Mouse (Mus musculus) lung, embryonic 15.5 days (tissue): Measurements from ENCODE around the gene Rfx2. TPM values are rescaled to one million over a fixed set of nuclear protein-coding genes. Genes with fewer than 3 reads are reported as not detected.
A peak's percentile ranks its signal among the peaks of the same experiment; 100 is the strongest.

Experiments used
- ATAC-seq: fragments of 200-750 bp; cut with Nextera tagmentation; 2 replicates; pipeline ENCODE4 v1.8.0; 2017; ENCODE audit warnings: moderate number of reproducible peaks, borderline replicate concordance; ENCODE audit not compliant: low FRiP score, low TSS enrichment; ENCODE audit errors: extremely low read depth
- H3K27ac ChIP-seq: fragments of 300-500 bp; sonication (generic); 2 replicates; pipeline ENCODE4 v1.5.1; 2015; ENCODE audit warnings: moderate library complexity, mild to moderate bottlenecking, inconsistent platforms
- H3K27me3 ChIP-seq: fragments of 300-500 bp; sonication (generic); 2 replicates; pipeline ENCODE4 v1.6.1; 2015; ENCODE audit warnings: inconsistent platforms
- H3K36me3 ChIP-seq: fragments of 300-500 bp; sonication (generic); 2 replicates; pipeline ENCODE4 v1.6.1; 2015; ENCODE audit warnings: inconsistent platforms
- H3K4me1 ChIP-seq: fragments of 300-500 bp; sonication (generic); 2 replicates; pipeline ENCODE4 v1.6.1; 2015; ENCODE audit warnings: inconsistent platforms
- H3K4me2 ChIP-seq: fragments of 300-500 bp; sonication (generic); 2 replicates; pipeline ENCODE4 v1.6.1; 2015; ENCODE audit warnings: inconsistent platforms, mild to moderate bottlenecking, moderate library complexity
- H3K4me3 ChIP-seq: fragments of 300-500 bp; sonication (generic); 2 replicates; pipeline ENCODE4 v1.5.1; 2015; ENCODE audit warnings: mild to moderate bottlenecking, inconsistent platforms
- H3K9ac ChIP-seq: fragments of 300-500 bp; sonication (generic); 2 replicates; pipeline ENCODE4 v1.6.1; 2015; ENCODE audit warnings: inconsistent platforms
- H3K9me3 ChIP-seq: fragments of 300-500 bp; sonication (generic); 2 replicates; pipeline ENCODE4 v1.6.1; 2016; ENCODE audit warnings: inconsistent platforms
- WGBS: fragments of 180-500 bp; shearing (Covaris S2); methylation state at CpG from one replicate; pipeline ENCODE4 v1.1.7; 2015; 5-methylcytosine and 5-hydroxymethylcytosine counted together
- polyA plus RNA-seq: library from polyadenylated mRNA; unstranded; fragments of >200 nt; fragmentation: Nextera tagmentation; extraction: Ambion mirVana; gene quantifications from 2 replicates; pipeline ENCODE4 v1.2.1, GENCODE M21; 2015

Rfx2 gene
- polyA plus RNA-seq, 1 experiment from 2014 or later: 6.0 TPM

- H3K27ac ChIP-seq: peak overlapping the region; percentile 35; the same call in 1 of the 2 replicates
- H3K4me1 ChIP-seq: peaks cover 26% of the 10 kb centered on the region
- WGBS: 2% methylated on average over 3 of the region's 3 CpGs
- no peaks in the 10 kb centered on the region for H3K9me3 ChIP-seq
- no peaks in the 10 kb centered on the region for H3K27me3 ChIP-seq
- no peak overlapping the region for H3K4me3 ChIP-seq
- no peak overlapping the region for H3K9ac ChIP-seq
- peak; percentile 63; the same call in 1 of the 2 replicates for ATAC-seq
- H3K36me3 ChIP-seq: no peaks in the 10 kb centered on the region
- H3K4me2 ChIP-seq: no peak overlapping the region
Measured at GRCm38 (mm10) chr17:56810245-56810644, 20.6 kb downstream of the Rfx2 start.

GRCm38 (mm10) chr17:56808518-56808917 is 22.3 kb downstream of the Rfx2 start:
- H3K4me2 ChIP-seq: no peak overlapping the region
- peak; percentile 62; the same call in 1 of the 2 replicates for ATAC-seq
- H3K27me3 ChIP-seq: no peaks in the 10 kb centered on the region
- no peaks in the 10 kb centered on the region for H3K9me3 ChIP-seq
- 8% methylated on average over 9 of the region's 9 CpGs for whole genome bisulfite sequencing
- H3K9ac ChIP-seq: no peak overlapping the region
- H3K4me3 ChIP-seq: no peak overlapping the region
- no peaks in the 10 kb centered on the region for H3K36me3 ChIP-seq
- H3K27ac ChIP-seq: no peak overlapping the region
- H3K4me1 ChIP-seq: peaks cover 27% of the 10 kb centered on the region

GRCm38 (mm10) chr17:56805784-56806183 is 25.0 kb downstream of the Rfx2 start:
- H3K4me1 ChIP-seq: peaks cover 21% of the 10 kb centered on the region
- no peaks in the 10 kb centered on the region for H3K27me3 ChIP-seq
- H3K9ac ChIP-seq: no peak overlapping the region
- ATAC-seq: no peak
- H3K9me3 ChIP-seq: no peaks in the 10 kb centered on the region
- H3K4me2 ChIP-seq: no peak overlapping the region
- H3K36me3 ChIP-seq: no peaks in the 10 kb centered on the region
- no peak overlapping the region for H3K27ac ChIP-seq
- 77% methylated on average over 1 of the region's 1 CpGs for WGBS
- H3K4me3 ChIP-seq: no peak overlapping the region

- Histone ChIP-seq H3K9ac (no peak overlapping the region), H3K27me3 (no peaks in the 10 kb centered on the region), H3K4me3 (no peak overlapping the region), H3K36me3 (no peaks in the 10 kb centered on the region), H3K27ac (no peak overlapping the region), H3K4me1 (peaks cover 13% of the 10 kb centered on the region), H3K9me3 (no peaks in the 10 kb centered on the region), H3K4me2 (no peak overlapping the region)
- ATAC-seq: no peak
- WGBS: 53% methylated on average over 5 of the region's 5 CpGs
Measured at GRCm38 (mm10) chr17:56804952-56805351, 25.9 kb downstream of the Rfx2 start.

GRCm38 (mm10) chr17:56802065-56802464 is 28.7 kb downstream of the Rfx2 start:
- no peak for ATAC-seq
- Histone ChIP-seq H3K9ac (no peak overlapping the region), H3K9me3 (no peaks in the 10 kb centered on the region), H3K4me3 (no peak overlapping the region), H3K36me3 (no peaks in the 10 kb centered on the region), H3K27me3 (no peaks in the 10 kb centered on the region), H3K4me1 (peaks cover 6% of the 10 kb centered on the region; the same call in 1 of the 2 replicates), H3K4me2 (no peak overlapping the region), H3K27ac (no peak overlapping the region)
- 74% methylated on average over 8 of the region's 8 CpGs for WGBS

- 79% methylated on average over 3 of the region's 3 CpGs for WGBS
- no peaks in the 10 kb centered on the region for H3K27me3 ChIP-seq
- no peaks in the 10 kb centered on the region for H3K4me1 ChIP-seq
- no peaks in the 10 kb centered on the region for H3K9me3 ChIP-seq
- H3K36me3 ChIP-seq: no peaks in the 10 kb centered on the region
- H3K4me2 ChIP-seq: no peak overlapping the region
- no peak overlapping the region for H3K27ac ChIP-seq
- no peak overlapping the region for H3K4me3 ChIP-seq
- ATAC-seq: no peak
- no peak overlapping the region for H3K9ac ChIP-seq
Measured at GRCm38 (mm10) chr17:56799276-56799675, 31.5 kb downstream of the Rfx2 start.

- H3K27me3 ChIP-seq: no peaks in the 10 kb centered on the region
- no peak overlapping the region for H3K4me3 ChIP-seq
- no peaks in the 10 kb centered on the region for H3K4me1 ChIP-seq
- no peak overlapping the region for H3K9ac ChIP-seq
- no peaks in the 10 kb centered on the region for H3K9me3 ChIP-seq
- H3K27ac ChIP-seq: no peak overlapping the region
- 68% methylated on average over 6 of the region's 6 CpGs for WGBS
- ATAC-seq: no peak
- no peaks in the 10 kb centered on the region for H3K36me3 ChIP-seq
- H3K4me2 ChIP-seq: no peak overlapping the region
Measured at GRCm38 (mm10) chr17:56793614-56794319, 37.0 kb downstream of the Rfx2 start.

GRCm38 (mm10) chr17:56792588-56792987 is 38.2 kb downstream of the Rfx2 start:
- no peak overlapping the region for H3K4me3 ChIP-seq
- H3K36me3 ChIP-seq: no peaks in the 10 kb centered on the region
- H3K4me2 ChIP-seq: no peak overlapping the region
- no peaks in the 10 kb centered on the region for H3K27me3 ChIP-seq
- no peaks in the 10 kb centered on the region for H3K4me1 ChIP-seq
- no peak overlapping the region for H3K27ac ChIP-seq
- H3K9me3 ChIP-seq: no peaks in the 10 kb centered on the region
- 62% methylated on average over 3 of the region's 3 CpGs for WGBS
- H3K9ac ChIP-seq: no peak overlapping the region
- no peak for ATAC-seq

GRCm38 (mm10) chr17:56789286-56789685 is 41.5 kb downstream of the Rfx2 start:
- ATAC-seq: no peak
- Histone ChIP-seq H3K9me3 (no peaks in the 10 kb centered on the region), H3K36me3 (no peaks in the 10 kb centered on the region), H3K4me3 (no peak overlapping the region), H3K4me1 (no peaks in the 10 kb centered on the region), H3K9ac (no peak overlapping the region), H3K27me3 (no peaks in the 10 kb centered on the region), H3K27ac (no peak overlapping the region), H3K4me2 (no peak overlapping the region)
- WGBS: 68% methylated on average over 6 of the region's 6 CpGs

- Histone ChIP-seq H3K9me3 (no peaks in the 10 kb centered on the region), H3K27me3 (no peaks in the 10 kb centered on the region), H3K4me2 (no peak overlapping the region), H3K36me3 (no peaks in the 10 kb centered on the region), H3K9ac (no peak overlapping the region), H3K4me3 (no peak overlapping the region), H3K4me1 (no peaks in the 10 kb centered on the region), H3K27ac (no peak overlapping the region)
- ATAC-seq: no peak
- WGBS: 60% methylated on average over 3 of the region's 3 CpGs
Measured at GRCm38 (mm10) chr17:56788886-56789285, 41.9 kb downstream of the Rfx2 start.

- WGBS: 69% methylated on average over 13 of the region's 13 CpGs
- Histone ChIP-seq H3K36me3 (0 out of 2 replicates have a peak, but pooled peaks cover 7% of the 10 kb centered on the region), H3K9ac (no peak overlapping the region), H3K27me3 (no peaks in the 10 kb centered on the region), H3K4me3 (no peak overlapping the region), H3K4me1 (no peaks in the 10 kb centered on the region), H3K27ac (no peak overlapping the region), H3K4me2 (no peak overlapping the region), H3K9me3 (no peaks in the 10 kb centered on the region)
- no peak for ATAC-seq
Measured at GRCm38 (mm10) chr17:56780291-56780978, 50.4 kb downstream of the Rfx2 start.

GRCm38 (mm10) chr17:56778779-56779362 is 51.9 kb downstream of the Rfx2 start:
- H3K9me3 ChIP-seq: no peaks in the 10 kb centered on the region
- H3K27ac ChIP-seq: no peak overlapping the region
- no peaks in the 10 kb centered on the region for H3K27me3 ChIP-seq
- no peak overlapping the region for H3K4me2 ChIP-seq
- no peak for ATAC-seq
- H3K4me3 ChIP-seq: no peak overlapping the region
- H3K4me1 ChIP-seq: no peaks in the 10 kb centered on the region
- no peak overlapping the region for H3K9ac ChIP-seq
- 40% methylated on average over 3 of the region's 3 CpGs for WGBS
- H3K36me3 ChIP-seq: 0 out of 2 replicates have a peak, but pooled peaks cover 7% of the 10 kb centered on the region
